Mouse (Mus musculus) neural tube, embryonic 12.5 days (tissue): ENCODE measurements at regions not wholly inside any gene's neighbourhood (a gene's known extent, or its start where the extent isn't known, plus 50 kb on each side); places are given as distances from the start of the nearest gene placed in this dataset.

ENCODE experiments used
- ATAC-seq: fragments of 200-750 bp; cut with Nextera tagmentation; 2 replicates; pipeline ENCODE4 v1.8.0; 2017; ENCODE audit warnings: low read depth, mild to moderate bottlenecking, moderate TSS enrichment, moderate library complexity; ENCODE audit not compliant: low FRiP score
- H3K27ac ChIP-seq: fragments of 300-500 bp; sonication (generic); 2 replicates; pipeline ENCODE4 v1.5.1; 2016
- H3K27me3 ChIP-seq: fragments of 300-500 bp; sonication (generic); replicated peaks from 2 replicates; pipeline ENCODE4 v1.6.1; 2016; ENCODE audit warnings: mild to moderate bottlenecking
- H3K36me3 ChIP-seq: fragments of 300-500 bp; sonication (generic); 2 replicates; pipeline ENCODE4 v1.6.1; 2016; ENCODE audit warnings: mild to moderate bottlenecking
- H3K4me1 ChIP-seq: fragments of 300-500 bp; sonication (generic); 2 replicates; pipeline ENCODE4 v1.6.1; 2016
- H3K4me2 ChIP-seq: fragments of 300-500 bp; sonication (generic); replicated peaks from 2 replicates; pipeline ENCODE4 v1.6.1; 2016; ENCODE audit warnings: mild to moderate bottlenecking
- H3K4me3 ChIP-seq: fragments of 300-500 bp; sonication (generic); 2 replicates; pipeline ENCODE4 v1.5.1; 2016
- H3K9ac ChIP-seq: fragments of 300-500 bp; sonication (generic); 2 replicates; pipeline ENCODE4 v1.6.1; 2016; ENCODE audit warnings: mild to moderate bottlenecking
- H3K9me3 ChIP-seq: fragments of 300-500 bp; sonication (generic); 2 replicates; pipeline ENCODE4 v1.6.1; 2016; ENCODE audit warnings: mild to moderate bottlenecking
- WGBS: fragments of 180-500 bp; shearing (Covaris S2); methylation state at CpG from one replicate; pipeline ENCODE4 v1.1.7; 2016; 5-methylcytosine and 5-hydroxymethylcytosine counted together

DNA sequence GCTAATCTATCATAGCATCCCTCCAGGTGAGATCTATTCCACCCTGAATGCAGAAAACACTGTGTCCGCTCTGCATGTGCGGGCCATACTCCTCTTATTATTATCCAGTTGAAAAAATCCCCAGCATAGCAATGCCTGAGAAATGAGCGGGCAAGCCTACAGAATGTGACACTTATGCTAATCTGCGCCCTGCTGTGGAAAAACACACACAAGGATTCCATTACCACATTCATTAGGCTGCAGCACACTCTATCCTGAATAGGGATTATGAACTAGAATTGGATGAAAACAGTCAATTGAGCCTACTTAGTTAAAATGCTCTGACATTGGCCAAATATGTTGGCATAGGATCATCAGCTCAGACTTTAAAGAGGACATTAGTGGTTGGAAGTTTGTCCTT is 99.5 kb upstream of the Meis1 start:
- H3K36me3 ChIP-seq, result no peaks in the 10 kb centered on the region
- no peaks in the 10 kb centered on the region for H3K27me3 ChIP-seq
- no peaks in the 10 kb centered on the region; the same call in 1 of the 2 replicates for H3K4me1 ChIP-seq
- H3K4me3 ChIP-seq, result no peak overlapping the region
- no peak overlapping the region for H3K4me2 ChIP-seq
- H3K9me3 ChIP-seq, result no peaks in the 10 kb centered on the region
- ATAC-seq, result no peak
- WGBS, result 71% methylated on average over 4 of the region's 4 CpGs
- H3K27ac ChIP-seq, result no peak overlapping the region
- H3K9ac ChIP-seq, result no peak overlapping the region

DNA sequence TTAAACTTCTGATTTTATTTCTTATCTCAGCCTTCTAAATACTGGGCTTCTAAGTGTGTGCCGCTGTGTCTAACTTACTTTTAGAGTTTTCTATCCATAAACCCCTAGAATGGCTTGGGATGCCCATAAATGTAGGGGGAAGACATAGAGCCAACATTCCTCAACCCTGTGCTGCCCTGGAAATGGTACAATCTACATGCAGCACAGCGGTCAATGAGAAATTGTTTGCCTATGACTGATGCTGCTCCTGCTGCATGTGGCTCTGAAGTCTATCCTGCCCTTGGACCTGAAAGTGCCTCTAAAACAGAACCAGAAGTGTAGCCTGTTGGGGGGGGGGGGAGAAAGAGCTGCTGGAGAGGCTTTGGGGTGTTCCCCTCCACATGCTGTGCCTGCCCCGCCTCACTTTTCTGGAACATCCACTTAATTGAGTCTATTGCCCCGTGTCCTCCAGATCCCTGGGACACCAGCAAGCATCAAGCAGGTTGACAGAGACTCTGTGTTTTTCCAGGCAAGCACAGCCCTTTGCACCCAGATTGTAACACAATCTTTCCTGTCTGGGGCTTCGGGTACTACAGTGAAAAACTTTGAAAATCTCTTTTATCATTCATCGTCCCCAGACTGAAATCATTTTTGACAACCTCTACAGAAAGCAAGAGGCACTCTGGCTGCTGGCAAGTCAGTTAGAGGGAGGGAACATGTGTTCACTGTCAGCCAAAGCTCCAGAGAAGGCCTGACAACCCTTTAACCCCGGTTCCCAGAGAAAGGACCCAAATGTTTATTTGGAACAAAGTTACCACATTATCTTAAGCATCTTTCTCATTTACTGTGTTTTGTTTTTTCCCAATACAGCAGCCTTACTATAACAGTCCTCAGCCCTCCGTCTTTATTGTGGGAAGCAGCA is 101.4 kb upstream of the Meis1 start:
- H3K27ac ChIP-seq, result no peak overlapping the region
- no peak for ATAC-seq
- no peak overlapping the region for H3K4me3 ChIP-seq
- H3K27me3 ChIP-seq, result no peaks in the 10 kb centered on the region
- no peak overlapping the region for H3K9ac ChIP-seq
- H3K36me3 ChIP-seq, result no peaks in the 10 kb centered on the region
- H3K9me3 ChIP-seq, result no peaks in the 10 kb centered on the region
- 63% methylated on average over 8 of the region's 8 CpGs for WGBS
- H3K4me1 ChIP-seq, result no peaks in the 10 kb centered on the region; the same call in 1 of the 2 replicates
- no peak overlapping the region for H3K4me2 ChIP-seq

DNA sequence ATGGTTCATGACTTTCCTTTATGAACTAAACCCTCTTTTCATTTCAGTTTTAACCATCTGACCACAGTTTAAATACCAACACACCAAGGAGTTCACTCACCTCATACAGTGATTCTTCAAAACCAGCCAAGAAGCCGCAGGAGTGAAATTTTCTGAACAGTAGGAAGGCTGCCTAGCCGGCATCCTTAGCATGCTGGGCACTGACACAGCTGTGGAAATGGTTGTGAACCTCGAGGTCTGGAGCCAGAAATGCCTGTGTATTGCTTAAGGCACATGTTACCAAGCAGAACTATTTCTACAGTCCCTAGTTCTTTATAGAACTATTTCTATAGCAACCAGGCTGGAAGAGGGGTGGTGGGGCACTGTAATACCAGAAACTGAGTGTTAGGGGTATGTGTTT is 102.1 kb upstream of the Meis1 start:
- ATAC-seq, result no peak
- Histone ChIP-seq H3K36me3 (no peaks in the 10 kb centered on the region), H3K4me1 (no peaks in the 10 kb centered on the region; the same call in 1 of the 2 replicates), H3K9ac (no peak overlapping the region), H3K4me2 (no peak overlapping the region), H3K27me3 (no peaks in the 10 kb centered on the region), H3K4me3 (no peak overlapping the region), H3K9me3 (no peaks in the 10 kb centered on the region), H3K27ac (no peak overlapping the region)
- WGBS, result 62% methylated on average over 3 of the region's 3 CpGs

DNA sequence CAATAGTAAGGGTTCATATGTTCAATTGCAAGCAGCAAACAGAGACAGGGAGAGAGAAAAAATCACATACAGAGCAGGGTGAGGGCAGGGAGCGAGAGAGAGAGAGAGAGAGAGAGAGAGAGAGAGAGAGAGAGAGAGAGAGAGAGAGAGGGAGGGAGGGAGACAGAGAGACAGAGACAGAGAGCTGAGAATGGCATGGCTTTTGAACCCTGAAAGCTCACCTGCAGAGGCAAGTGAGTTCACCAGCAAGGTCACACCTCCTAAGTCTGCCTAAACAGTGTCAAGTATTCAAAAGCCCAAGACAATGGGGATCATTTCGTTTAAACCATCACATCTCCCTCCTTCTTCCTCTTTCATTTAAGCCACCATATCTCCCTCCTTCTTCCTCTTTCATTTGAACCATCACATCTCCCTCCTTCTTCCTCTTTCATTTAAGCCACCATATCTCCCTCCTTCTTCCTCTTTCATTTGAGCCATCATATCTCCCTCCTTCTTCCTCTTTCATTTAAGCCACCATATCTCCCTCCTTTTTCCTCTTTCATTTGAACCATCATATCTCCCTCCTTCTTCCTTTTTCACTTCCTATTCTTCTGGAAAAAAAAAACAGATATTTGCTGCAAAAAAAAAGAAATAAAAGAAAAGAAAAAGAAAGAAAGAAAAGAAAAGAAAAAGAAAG is 116.7 kb upstream of the Meis1 start:
- ATAC-seq, result no peak
- Histone ChIP-seq H3K36me3 (no peaks in the 10 kb centered on the region), H3K4me1 (no peaks in the 10 kb centered on the region), H3K4me3 (no peak overlapping the region), H3K4me2 (no peak overlapping the region), H3K9ac (no peak overlapping the region), H3K27ac (no peak overlapping the region), H3K27me3 (no peaks in the 10 kb centered on the region), H3K9me3 (no peaks in the 10 kb centered on the region)
- 68% methylated on average over 2 of the region's 2 CpGs for WGBS

DNA sequence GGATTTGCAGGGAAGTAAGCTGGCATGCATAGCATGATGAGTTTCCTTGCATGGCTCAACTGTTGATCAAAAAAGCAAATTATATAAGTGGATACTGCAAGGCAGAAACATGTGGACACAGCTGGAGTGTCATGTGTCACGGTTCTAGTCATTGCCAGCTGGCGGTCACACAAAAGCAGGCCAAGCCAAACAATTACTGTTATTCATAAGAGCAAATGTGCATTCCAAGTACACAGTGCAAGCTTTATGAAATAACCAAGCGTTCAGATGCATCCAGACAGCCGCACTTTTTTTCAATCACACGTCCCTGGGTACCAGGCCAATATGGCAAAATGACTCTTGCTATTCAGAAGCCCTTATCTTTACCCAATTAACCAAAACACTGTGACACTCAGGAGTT is 119.6 kb upstream of the Meis1 start:
- no peaks in the 10 kb centered on the region for H3K27me3 ChIP-seq
- H3K27ac ChIP-seq, result no peak overlapping the region
- no peaks in the 10 kb centered on the region for H3K36me3 ChIP-seq
- H3K4me3 ChIP-seq, result no peak overlapping the region
- no peak overlapping the region for H3K4me2 ChIP-seq
- WGBS, result 61% methylated on average over 5 of the region's 5 CpGs
- H3K9me3 ChIP-seq, result no peaks in the 10 kb centered on the region
- ATAC-seq, result no peak
- no peaks in the 10 kb centered on the region for H3K4me1 ChIP-seq
- H3K9ac ChIP-seq, result no peak overlapping the region

DNA sequence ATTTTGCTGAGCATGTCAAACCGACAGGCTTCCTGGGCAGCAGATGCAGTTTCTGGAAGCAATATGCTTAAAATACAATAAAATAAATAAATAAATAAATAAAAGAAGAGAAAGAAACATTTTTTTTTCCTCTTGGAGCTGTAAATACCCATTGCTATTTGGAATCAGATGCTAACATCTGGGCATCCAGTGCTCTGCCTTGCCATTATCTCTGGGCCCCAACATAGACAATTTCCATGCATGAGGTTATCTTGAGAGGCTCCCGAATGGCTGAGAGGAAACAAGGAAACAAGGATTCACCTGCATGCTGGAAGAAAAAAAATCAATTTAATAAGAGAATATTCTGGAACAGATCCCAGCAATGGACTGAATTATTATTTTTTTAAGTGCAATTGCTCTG is 120.0 kb upstream of the Meis1 start:
- H3K36me3 ChIP-seq, result no peaks in the 10 kb centered on the region
- H3K27me3 ChIP-seq, result no peaks in the 10 kb centered on the region
- H3K4me2 ChIP-seq, result no peak overlapping the region
- no peak overlapping the region for H3K9ac ChIP-seq
- H3K27ac ChIP-seq, result no peak overlapping the region
- no peaks in the 10 kb centered on the region for H3K4me1 ChIP-seq
- no peak overlapping the region for H3K4me3 ChIP-seq
- no peak for ATAC-seq
- WGBS, result 83% methylated on average over 2 of the region's 2 CpGs
- no peaks in the 10 kb centered on the region for H3K9me3 ChIP-seq

DNA sequence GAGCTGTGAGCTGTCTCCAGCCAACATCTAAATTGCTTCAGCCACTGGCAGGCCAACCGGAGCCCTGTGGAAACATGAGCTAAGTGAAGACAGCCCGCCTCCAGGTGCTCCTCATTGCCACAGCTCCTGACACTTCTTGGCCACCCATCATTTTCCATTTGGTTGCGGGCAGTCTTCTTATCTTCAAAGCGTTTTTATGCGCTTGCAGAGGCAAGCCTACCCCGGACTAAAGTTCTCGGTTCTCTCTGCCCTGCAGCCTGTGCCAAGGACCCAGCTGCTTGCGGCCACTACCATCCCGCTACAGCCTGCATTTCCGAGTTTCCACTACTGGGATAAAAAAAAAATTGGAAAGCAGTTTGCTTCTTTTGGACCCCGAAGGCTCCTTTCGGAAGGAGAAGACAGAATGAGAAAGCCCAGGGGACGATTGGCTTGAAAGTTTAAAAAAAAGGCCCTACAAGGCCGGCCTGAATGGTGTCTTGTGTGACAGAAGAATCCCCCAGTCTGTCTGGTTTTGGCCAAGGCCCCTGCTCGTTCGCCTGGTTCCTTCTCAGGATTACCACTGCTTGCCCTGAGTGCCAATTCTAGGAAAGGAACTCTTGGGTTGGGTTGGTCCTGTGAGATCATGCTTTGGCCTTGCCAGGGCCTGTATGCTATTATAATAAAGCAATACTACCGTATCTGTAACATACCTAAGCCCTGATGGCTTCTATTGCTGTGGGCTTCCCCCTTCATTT is 124.6 kb upstream of the Meis1 start:
- H3K27me3 ChIP-seq, result no peaks in the 10 kb centered on the region
- H3K4me2 ChIP-seq, result no peak overlapping the region
- no peaks in the 10 kb centered on the region for H3K4me1 ChIP-seq
- no peak overlapping the region for H3K4me3 ChIP-seq
- no peak for ATAC-seq
- H3K9me3 ChIP-seq, result no peaks in the 10 kb centered on the region
- H3K9ac ChIP-seq, result no peak overlapping the region
- 87% methylated on average over 17 of the region's 17 CpGs for WGBS
- H3K27ac ChIP-seq, result no peak overlapping the region
- no peaks in the 10 kb centered on the region for H3K36me3 ChIP-seq

DNA sequence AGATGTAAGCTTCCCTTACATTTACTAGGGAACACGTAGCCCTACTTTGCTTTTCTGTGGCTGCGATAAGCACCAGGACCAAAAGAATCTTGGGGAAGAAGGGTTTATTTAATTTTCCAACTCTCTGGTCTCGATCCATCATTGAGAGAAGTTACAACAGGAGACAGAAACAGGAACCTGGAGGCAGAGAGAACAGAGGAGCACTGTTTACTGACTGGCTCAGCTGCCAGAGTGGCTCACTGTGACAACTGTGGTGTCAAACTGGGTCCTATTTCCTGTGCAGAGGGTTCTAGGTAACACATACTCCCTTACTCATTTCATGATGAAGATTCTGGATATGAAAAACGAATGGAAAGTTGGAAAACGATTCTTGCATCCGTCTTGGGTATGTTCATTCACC is 125.7 kb upstream of the Meis1 start:
- H3K36me3 ChIP-seq, result no peaks in the 10 kb centered on the region
- no peak for ATAC-seq
- no peak overlapping the region for H3K9ac ChIP-seq
- H3K4me1 ChIP-seq, result no peaks in the 10 kb centered on the region
- no peaks in the 10 kb centered on the region for H3K9me3 ChIP-seq
- no peaks in the 10 kb centered on the region for H3K27me3 ChIP-seq
- 81% methylated on average over 6 of the region's 6 CpGs for WGBS
- no peak overlapping the region for H3K4me3 ChIP-seq
- no peak overlapping the region for H3K4me2 ChIP-seq
- H3K27ac ChIP-seq, result no peak overlapping the region

DNA sequence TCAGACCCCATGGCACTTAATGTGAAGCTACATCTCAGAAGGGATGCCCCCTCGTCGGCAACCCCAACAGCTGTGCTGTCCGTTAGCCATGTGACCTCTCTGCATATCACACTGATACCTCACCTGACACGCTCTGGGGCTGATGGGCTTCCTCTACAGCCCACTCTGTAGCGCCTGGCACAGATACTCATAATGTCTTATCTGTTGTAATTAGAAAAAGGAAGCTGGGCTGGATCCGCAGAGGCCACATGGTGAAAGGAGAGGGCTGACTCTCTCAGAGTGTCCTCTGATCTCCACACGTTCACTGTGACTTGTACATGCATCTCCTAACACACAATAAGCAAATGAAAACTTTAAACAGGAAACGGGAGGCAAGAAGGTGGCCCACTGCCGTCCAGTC is 126.5 kb upstream of the Meis1 start:
- ATAC-seq, result no peak
- H3K9me3 ChIP-seq, result no peaks in the 10 kb centered on the region
- H3K4me3 ChIP-seq, result no peak overlapping the region
- 90% methylated on average over 9 of the region's 9 CpGs for WGBS
- H3K27ac ChIP-seq, result no peak overlapping the region
- H3K4me2 ChIP-seq, result no peak overlapping the region
- no peaks in the 10 kb centered on the region for H3K27me3 ChIP-seq
- no peaks in the 10 kb centered on the region for H3K4me1 ChIP-seq
- H3K9ac ChIP-seq, result no peak overlapping the region
- no peaks in the 10 kb centered on the region for H3K36me3 ChIP-seq

DNA sequence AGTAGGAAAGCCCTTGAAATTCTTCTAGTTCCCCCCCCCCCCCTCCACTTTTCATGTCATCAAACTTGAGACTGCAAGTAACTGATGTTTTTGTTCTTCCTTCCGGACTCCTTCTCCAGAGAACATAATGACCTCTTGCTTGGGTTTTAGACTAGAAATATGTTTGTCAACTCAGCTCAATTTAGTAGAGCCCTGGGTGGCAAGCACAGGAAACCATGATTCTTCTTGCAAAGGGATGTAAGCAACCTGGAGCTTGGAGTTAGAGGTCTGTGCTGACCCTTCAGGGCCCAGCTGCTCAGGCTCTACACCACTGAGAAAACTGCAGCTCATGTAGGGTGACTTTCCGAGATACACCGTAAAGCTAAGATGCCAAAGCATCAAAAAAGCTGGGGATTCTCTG is 127.2 kb upstream of the Meis1 start:
- Histone ChIP-seq H3K36me3 (no peaks in the 10 kb centered on the region), H3K4me2 (no peak overlapping the region), H3K27me3 (no peaks in the 10 kb centered on the region), H3K4me1 (no peaks in the 10 kb centered on the region), H3K4me3 (no peak overlapping the region), H3K27ac (no peak overlapping the region), H3K9me3 (no peaks in the 10 kb centered on the region), H3K9ac (no peak overlapping the region)
- 77% methylated on average over 3 of the region's 3 CpGs for WGBS
- no peak for ATAC-seq

DNA sequence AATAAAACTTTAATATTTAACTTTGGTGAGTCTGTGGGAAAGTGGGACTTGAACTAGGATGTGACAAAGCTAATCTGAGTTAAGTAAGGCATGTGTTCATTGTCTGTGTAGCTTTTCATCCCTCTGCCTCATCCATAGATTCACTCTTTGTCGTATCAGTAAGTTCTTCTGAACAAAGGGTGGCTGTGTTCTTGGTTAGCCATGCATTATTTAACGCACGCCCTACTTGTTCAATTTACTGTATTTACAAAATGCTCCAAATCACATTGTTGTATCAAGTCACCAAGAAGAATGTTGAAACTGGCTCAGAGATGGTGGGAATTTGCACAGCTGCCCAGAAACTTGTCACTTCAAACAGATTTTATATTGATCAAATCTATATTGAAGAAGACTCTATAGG is 132.2 kb upstream of the Meis1 start:
- no peak for ATAC-seq
- H3K9me3 ChIP-seq, result no peaks in the 10 kb centered on the region
- no peak overlapping the region for H3K27ac ChIP-seq
- no peaks in the 10 kb centered on the region for H3K4me1 ChIP-seq
- no peak overlapping the region for H3K9ac ChIP-seq
- H3K4me2 ChIP-seq, result no peak overlapping the region
- no peak overlapping the region for H3K4me3 ChIP-seq
- WGBS, result 62% methylated on average over 3 of the region's 3 CpGs
- H3K36me3 ChIP-seq, result no peaks in the 10 kb centered on the region
- no peaks in the 10 kb centered on the region for H3K27me3 ChIP-seq

DNA sequence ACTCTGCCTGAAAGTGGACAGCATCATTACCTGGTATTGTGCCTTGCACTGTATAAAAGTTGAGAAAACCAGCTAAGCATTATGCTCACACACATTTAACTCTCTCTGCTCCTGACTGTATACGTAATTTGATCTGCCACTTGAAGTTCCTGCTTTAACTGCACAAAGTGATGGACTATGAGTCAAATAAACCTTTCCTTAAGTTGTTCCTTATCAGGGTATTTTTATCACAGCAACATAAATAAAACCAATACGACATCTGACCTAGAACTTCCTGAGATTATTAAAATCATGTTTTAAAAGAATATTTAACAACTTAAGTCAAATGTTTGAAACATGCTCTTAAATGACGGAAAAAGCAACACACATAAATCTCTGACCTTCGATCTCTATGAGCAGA is 134.9 kb upstream of the Meis1 start:
- H3K27me3 ChIP-seq, result no peaks in the 10 kb centered on the region
- no peak overlapping the region for H3K4me2 ChIP-seq
- ATAC-seq, result no peak
- no peaks in the 10 kb centered on the region for H3K36me3 ChIP-seq
- no peak overlapping the region for H3K4me3 ChIP-seq
- no peak overlapping the region for H3K27ac ChIP-seq
- H3K9ac ChIP-seq, result no peak overlapping the region
- 86% methylated on average over 4 of the region's 4 CpGs for WGBS
- no peaks in the 10 kb centered on the region for H3K9me3 ChIP-seq
- no peaks in the 10 kb centered on the region for H3K4me1 ChIP-seq
